Mouse (Mus musculus) frontal cortex, postnatal 36 days (tissue): Measurements from ENCODE around the gene Bloc1s6.

Experiments used
- DNase-seq, 2 experiments: peaks; one replicate each; pipeline ENCODE4 v3.0.0; 2022; ENCODE audit warnings: low spot score in 2 of 2

Bloc1s6 gene

DNA sequence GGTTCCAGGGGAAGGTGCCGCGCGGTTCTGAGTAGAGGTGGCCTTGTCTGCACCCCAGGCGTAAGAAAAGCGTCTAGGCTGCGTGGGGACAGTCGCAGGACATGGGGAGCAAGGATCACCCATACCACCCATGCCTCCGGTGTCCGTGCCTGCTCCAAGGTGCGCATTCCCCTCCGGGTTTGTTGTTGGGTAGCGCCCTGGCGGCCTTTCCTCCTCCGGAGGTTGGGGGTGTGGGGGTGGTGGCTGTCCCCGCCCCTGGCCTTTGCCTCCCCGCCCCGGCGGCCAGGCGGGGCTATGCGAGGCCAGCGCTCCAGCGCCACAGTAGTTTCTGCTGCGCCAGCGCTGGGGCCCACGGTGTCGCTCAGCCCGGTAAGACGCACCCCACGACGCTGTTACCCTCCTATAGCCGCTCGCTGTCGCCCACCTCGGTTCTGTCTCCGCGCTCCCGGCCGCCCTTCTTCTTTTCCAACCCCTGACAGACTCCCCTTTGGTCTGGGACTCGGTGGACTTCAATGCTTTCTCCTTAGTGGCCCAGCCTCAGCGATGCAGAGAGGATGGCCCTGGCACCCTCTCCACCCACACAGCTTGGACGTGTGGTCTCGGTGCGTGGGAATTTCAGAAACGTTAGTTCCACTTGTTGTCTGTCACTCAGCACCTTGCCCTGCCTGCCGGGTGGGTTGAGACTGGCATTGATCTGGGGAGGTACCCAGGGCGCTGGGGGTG, 26.9 kb downstream of the Bloc1s6 start, which contains the start of gene Sqor:
Gene Sqor, plus strand, starts transcription at position 167 of the 723 bp plus-strand sequence.
- DNase-seq: peak; percentile 21 to 24

DNA sequence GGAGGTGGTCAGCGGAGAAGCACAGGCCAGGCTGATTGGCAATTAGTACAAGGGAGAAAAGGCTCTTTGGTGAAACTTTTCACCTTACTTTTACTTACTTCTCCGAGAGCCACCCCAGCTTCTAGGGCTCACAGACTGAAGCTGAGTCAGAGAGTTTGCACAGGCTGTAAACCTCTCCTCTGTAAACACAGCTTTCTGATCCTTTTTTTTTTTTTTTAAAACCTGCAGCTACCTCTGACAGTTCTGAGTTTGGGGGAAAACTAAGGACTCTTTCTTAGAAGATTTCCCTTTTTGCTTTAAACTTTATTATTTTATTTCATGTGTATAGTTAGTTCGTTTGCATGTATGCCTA, 27.5 kb downstream of the Bloc1s6 start:
- DNase-seq: no peak

DNA sequence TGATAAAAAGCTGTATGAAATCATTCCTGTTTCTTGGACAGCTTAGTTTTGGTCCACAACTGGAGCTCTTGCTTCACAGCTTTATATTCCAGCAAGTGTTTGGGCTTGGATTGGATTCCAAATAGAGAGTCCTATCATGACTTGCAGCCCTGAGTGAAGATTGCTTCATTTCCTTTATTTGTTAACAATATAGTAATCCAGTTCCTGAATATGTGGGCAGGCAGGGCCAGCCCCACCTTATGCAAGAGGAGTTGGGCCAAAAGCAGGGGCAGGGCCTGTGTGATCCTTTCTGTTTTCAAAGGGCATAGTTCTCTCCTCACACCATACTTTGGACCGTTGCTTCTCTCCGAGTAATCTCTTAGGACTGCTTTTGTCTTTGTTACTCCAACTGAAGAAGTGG, 32.7 kb downstream of the Bloc1s6 start:
- no peak for DNase-seq

DNA sequence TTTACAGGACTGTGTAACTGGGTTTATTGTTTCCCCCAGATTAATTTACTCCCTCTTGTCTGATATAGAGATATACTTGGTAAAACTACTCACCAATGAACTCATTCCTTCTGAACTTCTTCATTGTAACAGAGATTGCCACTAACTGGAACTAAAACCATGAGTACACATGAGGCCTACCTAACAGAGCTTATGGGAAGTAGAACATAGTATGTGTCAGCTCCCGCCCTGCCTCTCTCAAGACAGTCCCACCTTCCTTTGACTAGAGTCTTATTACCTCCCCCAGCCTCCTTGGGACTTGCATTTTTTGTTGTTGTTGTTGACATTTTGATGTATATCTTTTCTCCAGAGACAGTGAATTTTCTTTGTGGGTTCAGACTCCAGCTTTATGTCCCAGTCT, 34.6 kb downstream of the Bloc1s6 start:
- no peak for DNase-seq

DNA sequence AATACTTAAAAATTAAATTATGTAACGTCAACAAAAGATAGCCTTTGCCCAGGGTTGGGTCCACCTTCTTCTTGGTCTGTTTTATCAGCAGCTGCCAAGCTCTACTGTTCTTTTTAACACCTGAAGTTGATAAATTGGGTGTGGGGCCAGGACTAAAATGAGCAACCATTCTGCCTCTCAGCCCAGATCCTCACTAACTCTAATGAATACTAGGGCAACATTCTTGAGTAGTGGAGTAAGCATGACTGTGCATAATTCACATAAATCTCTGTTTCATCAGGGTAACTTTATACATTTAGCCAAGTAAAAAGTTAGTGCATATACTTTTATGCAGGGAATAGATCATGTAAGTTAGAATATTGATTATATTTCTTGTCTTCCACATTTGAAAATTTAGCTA, 37.2 kb downstream of the Bloc1s6 start:
- no peak for DNase-seq

DNA sequence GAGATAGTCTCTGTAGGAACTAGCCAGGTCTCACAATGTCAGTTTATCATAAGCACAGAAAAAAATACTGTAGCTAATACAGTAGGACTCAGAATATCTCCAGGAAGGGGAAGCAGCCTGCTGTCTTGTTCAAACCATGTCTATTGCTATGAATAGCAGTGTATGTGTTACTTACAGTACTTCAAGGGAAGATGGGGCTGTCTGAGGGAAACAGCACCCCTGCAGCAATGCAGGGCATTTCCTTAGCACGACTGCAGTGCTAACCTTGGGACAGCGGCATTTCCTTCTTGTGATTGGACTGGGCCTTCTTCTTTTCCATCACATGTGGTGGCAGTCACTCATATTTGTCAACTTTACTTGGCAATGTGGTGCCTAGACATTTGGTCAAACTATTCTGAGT, 38.5 kb downstream of the Bloc1s6 start:
- DNase-seq: peak; percentile 3 to 14

DNA sequence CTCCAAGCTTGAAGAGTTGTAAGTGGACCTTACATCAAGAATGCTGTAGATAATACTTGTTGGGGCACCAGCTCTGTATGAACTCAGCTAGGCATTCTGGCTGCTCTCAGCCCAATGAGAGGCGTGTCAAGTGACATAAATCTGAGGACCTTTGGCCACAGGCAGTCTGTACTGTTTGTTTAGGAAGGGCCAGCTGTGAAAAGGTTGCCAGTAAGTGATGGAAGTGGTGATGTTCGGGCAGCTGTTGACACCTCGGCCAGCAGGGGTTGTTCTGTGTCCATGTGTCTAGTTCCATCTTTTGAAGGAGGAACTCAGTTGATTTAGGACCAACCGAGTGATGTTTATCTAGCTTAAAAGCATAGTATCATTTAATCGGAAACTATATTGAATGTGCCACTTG, 41.7 kb downstream of the Bloc1s6 start:
- DNase-seq: no peak

DNA sequence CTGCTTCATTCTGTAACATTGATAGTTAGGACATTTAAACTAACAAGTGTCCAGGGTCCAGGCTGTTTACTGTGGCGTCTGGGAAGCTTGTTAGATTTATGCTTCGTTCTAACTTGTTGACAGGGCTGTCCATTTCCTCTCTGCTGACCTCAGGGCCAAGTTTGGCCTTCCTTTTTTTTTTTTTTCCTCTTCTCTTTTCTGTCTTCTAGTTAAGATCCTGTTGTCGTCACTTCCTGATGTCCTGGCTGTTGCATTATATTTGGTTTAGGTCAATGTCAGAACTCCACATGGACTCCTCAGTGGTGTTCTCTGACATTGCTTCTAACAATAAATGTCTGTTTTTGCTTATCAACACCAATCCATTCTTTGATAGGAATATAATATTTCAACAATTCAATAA, 42.1 kb downstream of the Bloc1s6 start:
- DNase-seq: no peak

DNA sequence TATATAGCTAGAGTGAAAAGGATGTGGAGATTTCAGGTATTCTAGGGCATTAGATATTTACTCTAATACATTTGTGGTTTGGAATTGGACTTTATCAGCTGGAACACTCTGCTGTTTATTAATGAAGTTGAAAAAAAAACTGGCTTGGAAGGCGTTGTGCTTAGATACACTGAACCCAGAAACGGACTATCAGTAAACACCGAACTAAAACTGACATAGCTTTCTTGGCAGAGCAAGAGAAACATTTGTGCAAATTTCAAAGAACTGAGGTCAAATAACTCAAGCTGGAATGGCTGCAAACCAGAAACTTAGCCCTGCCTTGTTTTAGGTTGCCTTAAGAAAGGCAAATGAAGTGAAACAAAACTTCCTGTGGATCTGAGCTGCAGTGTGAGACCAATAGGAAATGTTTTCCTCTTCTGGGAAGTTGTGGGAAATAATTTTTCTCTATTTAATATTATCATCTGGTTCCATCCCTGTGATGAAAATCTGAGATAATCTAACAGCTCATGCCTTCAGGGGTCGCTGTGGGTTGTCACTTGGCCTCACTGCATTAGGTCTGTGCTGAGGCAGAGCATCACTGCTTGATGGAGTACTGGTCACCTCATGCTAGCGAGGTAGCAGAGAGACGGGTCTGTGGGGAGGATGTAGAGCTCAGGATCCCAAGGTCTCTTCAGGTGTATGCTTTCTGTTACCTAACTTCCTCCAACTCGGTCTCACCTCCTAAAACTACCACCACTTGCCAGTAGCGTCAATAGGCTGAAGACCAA, 43.5 kb downstream of the Bloc1s6 start:
- DNase-seq: no peak

DNA sequence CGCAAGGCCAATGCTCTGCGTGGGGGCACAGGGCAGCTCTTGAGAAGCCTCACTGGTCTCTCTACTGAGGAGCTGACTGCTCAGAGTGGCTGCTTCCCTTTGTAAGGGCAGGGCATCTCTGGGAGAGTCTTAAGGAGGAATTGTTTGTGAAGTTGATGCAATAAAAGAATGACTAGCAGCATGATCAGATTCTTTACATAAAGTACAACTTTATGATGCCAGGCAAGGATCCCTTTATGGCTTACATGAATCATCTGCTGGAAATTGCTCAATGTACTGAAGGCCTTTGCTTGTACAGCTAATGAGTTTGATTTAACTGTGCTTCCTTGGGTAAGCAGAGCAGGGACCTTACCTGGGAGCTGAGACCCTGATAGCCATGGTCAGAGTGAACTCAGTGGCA, 45.4 kb downstream of the Bloc1s6 start:
- no peak for DNase-seq

DNA sequence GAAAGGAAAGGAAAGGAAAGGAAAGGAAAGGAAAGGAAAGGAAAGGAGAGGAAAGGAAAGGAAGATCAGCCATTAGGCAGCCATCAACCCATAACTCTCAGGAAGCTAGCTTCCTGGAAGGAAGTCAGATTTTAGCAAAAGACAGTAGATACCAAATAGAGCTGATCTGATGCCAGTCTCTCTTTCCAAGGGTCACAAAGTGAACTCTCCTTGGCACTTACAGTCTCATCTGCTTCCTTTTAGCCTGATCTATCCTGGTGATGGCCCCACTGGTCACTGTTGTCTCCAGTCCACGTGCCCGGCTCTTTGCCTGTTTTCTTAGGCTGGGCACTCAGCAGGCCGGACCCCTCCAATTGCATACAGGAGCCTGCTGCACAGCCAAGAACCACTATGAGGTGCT, 46.4 kb downstream of the Bloc1s6 start:
- no peak for DNase-seq

DNA sequence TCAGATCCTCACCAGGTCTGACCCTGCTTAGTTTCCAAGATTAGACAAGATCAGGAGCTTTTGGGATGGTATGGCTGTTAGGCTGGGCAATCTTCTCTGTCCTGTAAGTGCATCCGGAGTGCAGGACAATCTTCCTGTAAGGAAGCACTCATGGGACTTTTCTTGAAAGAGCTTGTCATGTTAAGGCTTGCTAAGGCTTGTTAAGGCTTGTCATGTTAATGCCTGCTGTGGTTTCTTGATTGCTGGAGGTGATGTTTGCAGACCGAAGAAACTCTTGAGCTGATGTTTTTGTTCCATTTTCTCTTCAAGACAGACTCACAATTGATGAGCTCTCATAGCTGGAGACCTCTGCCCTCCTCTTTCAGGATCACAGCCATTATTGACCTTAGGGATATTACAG, 47.9 kb downstream of the Bloc1s6 start:
- DNase-seq: no peak

DNA sequence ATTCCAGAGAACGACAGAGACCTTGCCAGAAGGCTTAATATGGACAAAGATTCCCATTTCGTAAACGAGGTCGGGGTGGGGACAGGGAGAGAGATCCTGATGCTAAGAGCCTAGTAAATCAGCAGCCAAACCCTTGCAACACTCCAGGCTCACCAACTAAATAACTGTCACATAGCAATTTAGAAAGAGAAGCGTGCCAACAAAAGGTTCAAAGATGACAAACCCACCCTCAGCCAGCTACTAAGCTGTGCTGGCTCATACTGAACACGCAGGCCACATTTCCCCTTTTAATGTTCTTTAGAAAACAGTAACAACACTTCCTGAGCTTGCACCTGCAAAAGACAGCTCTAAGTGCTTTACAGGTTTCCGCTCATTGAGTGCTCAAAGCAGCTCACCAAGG, 51.0 kb downstream of the Bloc1s6 start:
- DNase-seq: no peak

DNA sequence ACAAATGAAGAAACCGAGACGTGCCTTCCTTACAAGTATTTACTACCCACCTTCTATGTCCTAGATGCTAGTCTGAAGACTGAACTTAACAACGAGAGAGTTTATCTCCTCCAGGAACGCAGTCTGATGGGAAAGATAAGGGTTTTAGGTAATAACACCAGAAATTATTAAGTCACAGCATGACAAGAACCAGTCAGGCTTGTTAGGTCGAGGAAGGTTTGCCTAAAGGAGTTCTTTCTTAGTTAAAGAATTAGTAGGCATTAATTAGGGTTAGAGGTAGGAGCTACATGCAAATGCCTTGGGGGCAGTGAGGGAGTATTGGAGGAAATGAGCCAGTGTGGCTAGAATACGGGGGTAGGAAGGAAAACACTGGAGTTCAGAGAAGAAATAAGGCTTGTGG, 51.4 kb downstream of the Bloc1s6 start:
- no peak for DNase-seq
